Mouse (Mus musculus) limb, embryonic 14.5 days (tissue): ENCODE results near the gene Elovl6. TPM values are rescaled to one million over a fixed set of nuclear protein-coding genes. Genes with fewer than 3 reads are reported as not detected.
A peak's percentile ranks its signal among the peaks of the same experiment; 100 is the strongest.

ENCODE experiments used
- ATAC-seq: fragments of 200-750 bp; cut with Nextera tagmentation; 2 replicates; pipeline ENCODE4 v1.8.0; 2017; ENCODE audit warnings: low read depth, moderate number of reproducible peaks, moderate TSS enrichment; ENCODE audit not compliant: low FRiP score
- DNase-seq: peaks from one replicate; pipeline ENCODE4 v3.0.0-alpha.2; 2015; ENCODE audit warnings: low spot score
- H3K27ac ChIP-seq: fragments of 300-500 bp; sonication (generic); replicated peaks from 2 replicates; pipeline ENCODE4 v1.5.1; 2014; ENCODE audit warnings: low read depth, mild to moderate bottlenecking, low read length, moderate library complexity, mixed read lengths
- H3K27me3 ChIP-seq: fragments of 300-500 bp; sonication (generic); 2 replicates; pipeline ENCODE4 v1.6.1; 2014; ENCODE audit warnings: low read length, mixed read lengths; ENCODE audit not compliant: control insufficient read depth, insufficient read depth
- H3K36me3 ChIP-seq: fragments of 300-500 bp; sonication (generic); 2 replicates; pipeline ENCODE4 v1.6.1; 2014; ENCODE audit warnings: mild to moderate bottlenecking, low read length, moderate library complexity, mixed read lengths; ENCODE audit not compliant: control insufficient read depth, insufficient read depth
- H3K4me1 ChIP-seq: fragments of 300-500 bp; sonication (generic); 2 replicates; pipeline ENCODE4 v1.6.1; 2014; ENCODE audit warnings: antibody characterized with exemption, low read length, mixed read lengths; ENCODE audit not compliant: control insufficient read depth, insufficient read depth
- H3K4me2 ChIP-seq: fragments of 300-500 bp; sonication (generic); replicated peaks from 2 replicates; pipeline ENCODE4 v1.6.1; 2014; ENCODE audit warnings: low read depth, mild to moderate bottlenecking, low read length, moderate library complexity; ENCODE audit not compliant: severe bottlenecking
- H3K4me3 ChIP-seq: fragments of 300-500 bp; sonication (generic); replicated peaks from 2 replicates; pipeline ENCODE4 v1.5.1; 2014; ENCODE audit warnings: low read length
- H3K9ac ChIP-seq: fragments of 300-500 bp; sonication (generic); 2 replicates; pipeline ENCODE4 v1.6.1; 2014; ENCODE audit warnings: mild to moderate bottlenecking, low read depth, low read length, moderate library complexity; ENCODE audit not compliant: severe bottlenecking
- H3K9me3 ChIP-seq: fragments of 300-500 bp; sonication (generic); 2 replicates; pipeline ENCODE4 v1.6.1; 2016; ENCODE audit warnings: low read length; ENCODE audit not compliant: control insufficient read depth
- POLR2A ChIP-seq: fragments of 200-500 bp; IDR thresholded peaks from 2 replicates; pipeline ENCODE4 v1.8.0; 2012; ENCODE audit warnings: inconsistent platforms, mild to moderate bottlenecking, moderate library complexity, borderline replicate concordance; ENCODE audit not compliant: insufficient read depth, insufficient read length; ENCODE audit errors: extremely low read depth
- WGBS: fragments of 180-500 bp; shearing (Covaris S2); extraction: QIAGEN DNeasy Blood & Tissue Kit; methylation state at CpG from one replicate; pipeline ENCODE4 v1.1.7; 2014; 5-methylcytosine and 5-hydroxymethylcytosine counted together
- polyA plus RNA-seq, 2 experiments: library from polyadenylated mRNA; depleted of rRNA in 1 of 2; stranded (reverse) in 1 of 2; unstranded in 1 of 2; fragments of >200 nt; fragmentation: Nextera tagmentation in 1 of 2; extraction: Ambion mirVana in 1 of 2; gene quantifications; 2 replicates each; pipeline versions ENCODE4 v1.2.1 to v1.2.3; 2012 to 2014

Gene Elovl6
- polyA plus RNA-seq (2012; rRNA removed), result 27.0 and 38.5 TPM in 2 replicates
- 23.2 and 27.3 TPM in 2 replicates for polyA plus RNA-seq (2014; fragmentation: Nextera tagmentation; extraction: Ambion mirVana)

DNA sequence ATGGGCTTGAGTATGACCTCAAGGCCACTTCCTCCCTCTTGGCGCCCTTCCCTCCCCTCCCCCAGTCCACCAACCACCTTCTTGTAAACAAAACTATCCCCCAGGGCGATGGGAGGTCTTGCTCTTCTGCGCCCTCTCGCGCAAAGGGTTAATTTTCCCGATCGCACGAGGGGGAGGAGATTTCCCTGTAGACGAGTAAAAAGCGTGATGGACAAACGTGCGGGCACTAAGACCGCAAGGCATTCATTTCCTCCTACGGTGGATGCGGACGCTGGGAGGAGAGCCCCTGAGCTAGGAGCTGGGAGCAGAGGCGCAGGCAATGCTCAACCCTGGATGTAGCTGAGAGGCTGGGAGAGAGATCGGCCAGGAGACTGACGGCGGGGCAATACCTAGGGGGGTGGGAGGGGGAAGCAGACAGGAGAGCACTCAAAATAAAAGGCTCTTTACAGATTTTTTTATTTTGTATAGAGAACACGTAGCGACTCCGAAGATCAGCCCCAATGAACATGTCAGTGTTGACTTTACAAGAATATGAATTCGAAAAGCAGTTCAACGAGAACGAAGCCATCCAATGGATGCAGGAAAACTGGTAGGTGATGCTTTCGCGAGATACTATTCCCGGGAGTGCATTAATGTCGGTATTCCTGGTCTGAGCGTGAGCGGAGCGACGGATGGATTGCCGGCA lies at the start of gene Elovl6:
Elovl6 (plus strand) TSS at position 176 of the 685 bp plus-strand sequence.
- Histone ChIP-seq H3K4me1 (peaks cover 25% of the 10 kb centered on the region), H3K4me3 (peak within 1 kb of the TSS; percentile 84), H3K27me3 (no peaks in the 10 kb centered on the region), H3K9me3 (no peaks in the 10 kb centered on the region), H3K36me3 (no peaks in the 10 kb centered on the region), H3K27ac (peak within 1 kb of the TSS; percentile 97), H3K4me2 (peak within 1 kb of the TSS; percentile 73), H3K9ac (peak within 1 kb of the TSS; percentile 97)
- TF ChIP-seq POLR2A, result peak; percentile 18; the same call in 1 of the 2 replicates
- under 1% methylated on average over 35 of the region's 35 CpGs for WGBS
- ATAC-seq (peak; percentile 17; the same call in 1 of the 2 replicates), DNase-seq (peak; percentile 78)

DNA sequence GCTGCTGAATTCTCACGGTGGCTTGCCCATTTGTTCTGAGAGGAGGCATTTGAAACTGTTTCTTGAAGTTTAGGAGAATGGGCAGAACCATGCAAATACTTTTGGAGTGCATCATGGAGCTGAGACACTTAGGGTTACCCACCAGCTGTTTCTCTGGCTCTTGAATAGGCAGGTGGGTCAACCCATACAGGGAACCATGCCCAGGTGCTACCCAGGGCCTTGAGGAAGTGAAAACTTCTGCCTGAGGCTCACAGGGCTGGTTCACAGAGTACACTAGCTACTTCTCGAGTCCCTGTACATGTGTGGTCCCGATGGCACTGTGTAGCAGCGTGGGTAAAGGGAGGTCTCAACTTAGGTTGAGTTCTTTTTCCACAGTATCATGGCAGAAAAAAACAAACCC lies 43.4 kb upstream of the Elovl6 start:
- Histone ChIP-seq H3K27me3 (no peaks in the 10 kb centered on the region), H3K4me3 (no peak overlapping the region), H3K4me2 (no peak overlapping the region), H3K9me3 (no peaks in the 10 kb centered on the region), H3K27ac (no peak overlapping the region), H3K36me3 (no peaks in the 10 kb centered on the region), H3K4me1 (no peaks in the 10 kb centered on the region), H3K9ac (no peak overlapping the region)
- no peak for DNase-seq
- WGBS, result 91% methylated on average over 4 of the region's 4 CpGs
- no peak for TF ChIP-seq POLR2A
- no peak for ATAC-seq

DNA sequence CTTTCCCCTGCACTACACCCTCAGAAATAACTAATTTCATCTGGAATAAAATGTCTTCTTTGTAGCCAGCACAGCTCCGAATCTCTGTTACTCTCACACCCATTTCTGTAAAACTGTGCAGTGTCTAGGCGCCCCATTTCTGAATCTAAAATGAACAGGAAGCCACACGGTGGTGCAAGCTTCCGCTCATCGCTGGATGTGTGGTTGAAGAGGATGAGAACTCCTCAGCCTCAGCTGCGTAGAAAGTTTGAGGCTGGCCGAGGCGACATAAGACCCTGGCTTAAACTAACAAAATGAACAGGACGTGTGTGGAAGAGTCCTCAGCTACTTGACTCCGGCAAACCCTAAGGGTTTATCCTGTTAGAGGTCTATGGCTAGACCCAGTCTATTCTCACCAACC lies 38.0 kb upstream of the Elovl6 start:
- H3K4me3 ChIP-seq, result no peak overlapping the region
- TF ChIP-seq POLR2A, result no peak

DNA sequence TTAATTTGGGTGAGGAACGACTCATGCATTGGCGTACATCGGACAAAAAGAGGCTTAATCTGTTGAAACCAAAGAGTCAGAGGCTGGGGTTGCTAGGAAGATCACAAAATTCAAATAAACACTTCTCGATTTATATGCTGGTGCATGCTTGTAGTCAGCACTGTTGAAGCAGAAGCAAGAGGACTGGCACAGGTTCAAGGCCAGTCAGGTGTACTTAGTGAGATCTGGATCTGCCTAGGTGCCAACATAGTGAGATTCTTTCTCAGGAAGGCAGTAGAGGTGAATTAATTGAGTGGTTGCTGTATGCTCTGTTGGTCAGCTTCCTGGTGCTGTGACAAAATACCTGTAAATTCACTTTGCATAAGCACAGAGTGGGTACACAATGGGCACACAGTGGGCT lies 37.4 kb upstream of the Elovl6 start:
- Histone ChIP-seq H3K4me2 (no peak overlapping the region), H3K9me3 (no peaks in the 10 kb centered on the region), H3K27ac (no peak overlapping the region), H3K27me3 (no peaks in the 10 kb centered on the region), H3K9ac (no peak overlapping the region), H3K36me3 (no peaks in the 10 kb centered on the region), H3K4me3 (no peak overlapping the region), H3K4me1 (no peaks in the 10 kb centered on the region)
- no peak for TF ChIP-seq POLR2A
- WGBS, result 91% methylated on average over 4 of the region's 4 CpGs
- ATAC-seq (no peak), DNase-seq (no peak)

More for the DNA sequence above, 38.0 kb upstream of the Elovl6 start:
- Histone ChIP-seq H3K9ac (no peak overlapping the region), H3K9me3 (no peaks in the 10 kb centered on the region), H3K27me3 (no peaks in the 10 kb centered on the region), H3K27ac (no peak overlapping the region), H3K4me2 (no peak overlapping the region), H3K36me3 (no peaks in the 10 kb centered on the region), H3K4me1 (no peaks in the 10 kb centered on the region)
- ATAC-seq (no peak), DNase-seq (no peak)
- WGBS, result 86% methylated on average over 10 of the region's 10 CpGs

DNA sequence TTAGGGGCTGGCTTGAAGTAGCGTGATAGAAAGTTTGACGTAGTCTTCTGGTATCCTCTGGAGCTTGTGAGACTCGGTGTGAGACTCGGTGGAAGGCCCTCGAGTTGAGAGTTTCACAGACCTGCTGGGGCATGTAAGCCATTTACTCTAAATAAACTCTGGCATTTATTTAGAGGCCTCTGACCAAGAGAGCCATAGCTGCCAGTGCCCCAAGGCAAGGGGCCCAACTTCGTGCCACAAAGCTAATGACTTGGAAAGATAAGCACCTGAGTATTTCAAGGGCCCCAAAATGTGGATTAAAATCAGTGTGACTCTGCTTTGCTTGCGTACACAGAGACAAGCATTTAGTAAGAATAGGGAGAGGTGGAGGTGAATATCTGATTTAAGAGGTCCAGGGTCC lies 28.4 kb upstream of the Elovl6 start:
- H3K9me3 ChIP-seq, result no peaks in the 10 kb centered on the region
- H3K9ac ChIP-seq, result no peak overlapping the region
- no peaks in the 10 kb centered on the region for H3K4me1 ChIP-seq
- DNase-seq (no peak), ATAC-seq (no peak)
- H3K36me3 ChIP-seq, result no peaks in the 10 kb centered on the region
- no peak for TF ChIP-seq POLR2A
- H3K4me3 ChIP-seq, result no peak overlapping the region
- H3K4me2 ChIP-seq, result no peak overlapping the region
- WGBS, result 80% methylated on average over 7 of the region's 7 CpGs
- H3K27ac ChIP-seq, result no peak overlapping the region
- H3K27me3 ChIP-seq, result no peaks in the 10 kb centered on the region
